Mouse (Mus musculus): ENCODE data around the gene Fam198b.

DNA sequence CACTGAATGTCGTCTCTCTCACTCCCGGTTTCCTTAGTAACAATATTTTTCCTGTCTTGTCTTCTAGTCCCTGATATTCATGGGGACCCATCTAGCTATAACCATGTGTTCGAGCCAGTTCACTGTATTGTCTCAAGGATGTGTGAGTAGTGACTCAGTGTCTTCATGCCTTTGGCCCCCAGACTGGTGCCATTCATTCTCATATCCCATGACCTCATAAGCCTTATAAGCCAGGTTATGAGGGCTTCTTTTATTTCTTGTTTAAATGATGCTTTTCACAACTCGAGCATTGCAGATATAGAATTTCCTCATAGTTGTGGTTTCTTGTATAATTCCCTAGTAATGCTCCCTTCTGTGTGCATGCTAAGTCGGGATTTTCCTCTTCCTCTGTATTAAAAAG lies 31.9 kb downstream of the Fam198b start:
- no peak for TF ChIP-seq EP300 (IDR thresholded peaks at IDR 0.05; ENCODE audit: low read depth)
- no peak for TF ChIP-seq CTCF (IDR thresholded peaks at IDR 0.05; ENCODE audit: low read depth)

Data from liver, embryonic 14.5 days (tissue).